Mouse (Mus musculus) forelimb bud, embryonic 11.5 days (tissue): ENCODE results near the gene Fsd1.
A peak's percentile ranks its signal among the peaks of the same experiment; 100 is the strongest.

Experiments used
- DNase-seq: peaks from one replicate; pipeline ENCODE4 v3.0.0-alpha.2; 2012; ENCODE audit warnings: low read depth, low spot score

Fsd1 gene

DNA sequence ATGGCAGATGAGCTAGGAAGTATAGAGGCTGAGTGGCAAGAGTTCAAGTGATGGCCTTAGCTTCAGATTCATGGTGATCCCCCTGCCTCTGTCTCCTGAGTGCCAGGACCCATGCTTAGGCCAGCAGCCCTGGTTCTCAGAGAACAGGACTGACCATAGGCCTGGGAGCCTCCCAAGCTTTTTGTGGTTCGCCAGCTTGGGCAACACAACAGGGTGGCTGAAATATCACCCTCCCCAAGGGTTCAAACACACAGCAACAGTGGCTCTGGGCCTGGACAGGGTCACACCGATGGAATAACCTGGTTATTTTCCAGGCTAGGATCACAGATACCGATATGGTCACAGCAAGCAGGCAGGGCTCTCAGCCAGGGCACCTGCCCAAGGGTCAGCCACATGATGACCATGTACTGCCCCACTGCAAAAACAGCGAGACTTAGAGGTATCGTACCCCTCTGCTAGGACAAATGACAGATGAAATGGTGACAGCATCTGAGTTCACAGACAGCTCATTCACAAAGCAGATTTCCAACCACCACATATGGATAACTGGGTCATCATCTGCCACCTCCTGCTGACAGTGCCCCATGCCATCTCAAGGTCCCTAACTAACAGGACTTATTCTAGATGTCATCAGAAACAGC lies 41.6 kb downstream of the Fsd1 start:
- no peak for DNase-seq

DNA sequence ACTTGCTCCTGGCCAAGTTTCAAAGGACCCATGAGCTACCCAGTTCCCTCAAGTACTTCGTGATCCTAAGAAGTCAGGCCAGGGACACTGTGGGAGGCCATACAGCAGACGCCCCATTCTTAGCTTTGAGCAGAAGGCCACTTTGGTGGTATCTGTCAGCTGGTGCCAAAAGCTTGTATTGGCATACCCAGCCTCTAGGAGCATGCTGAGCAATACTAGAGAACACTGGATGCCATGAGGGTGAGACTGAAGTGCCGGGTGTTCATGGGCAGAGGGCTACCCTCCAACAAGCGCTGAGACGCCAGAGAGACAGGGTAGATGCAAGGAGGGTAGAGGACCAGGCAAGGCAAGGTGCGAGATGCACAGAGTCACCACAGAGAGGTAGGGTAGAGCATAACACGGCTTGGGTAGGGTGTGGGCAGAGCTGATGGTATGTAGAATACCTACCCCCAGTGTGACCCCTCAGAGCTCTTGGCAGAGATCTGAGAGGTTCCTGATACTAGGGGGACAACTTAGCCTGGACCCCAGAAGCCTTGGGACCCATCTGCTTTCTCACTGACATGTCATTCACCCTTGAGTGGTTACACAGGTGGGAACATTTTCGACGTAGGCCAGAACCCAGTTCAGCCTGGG lies 44.0 kb downstream of the Fsd1 start:
- no peak for DNase-seq

DNA sequence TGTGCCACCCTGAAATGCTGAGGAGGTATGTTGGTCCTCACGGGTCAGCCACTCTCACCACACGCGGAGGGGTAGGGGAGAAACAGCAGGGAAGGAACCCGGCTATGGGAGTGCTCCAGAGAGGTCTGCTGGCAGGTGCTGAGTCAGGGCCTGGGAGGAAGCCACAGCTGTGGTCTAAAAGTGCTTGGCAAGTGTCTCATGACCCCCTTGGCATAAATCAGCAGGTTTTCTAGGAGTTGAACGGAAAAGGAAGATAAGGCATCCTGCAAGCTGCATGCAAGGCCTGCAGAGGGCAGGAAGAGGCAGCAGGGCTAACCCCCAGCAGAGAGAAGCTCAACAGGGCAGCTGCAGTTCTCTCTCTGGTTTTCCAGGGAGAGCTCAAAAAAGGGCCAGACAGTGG lies 44.6 kb downstream of the Fsd1 start:
- DNase-seq = no peak

DNA sequence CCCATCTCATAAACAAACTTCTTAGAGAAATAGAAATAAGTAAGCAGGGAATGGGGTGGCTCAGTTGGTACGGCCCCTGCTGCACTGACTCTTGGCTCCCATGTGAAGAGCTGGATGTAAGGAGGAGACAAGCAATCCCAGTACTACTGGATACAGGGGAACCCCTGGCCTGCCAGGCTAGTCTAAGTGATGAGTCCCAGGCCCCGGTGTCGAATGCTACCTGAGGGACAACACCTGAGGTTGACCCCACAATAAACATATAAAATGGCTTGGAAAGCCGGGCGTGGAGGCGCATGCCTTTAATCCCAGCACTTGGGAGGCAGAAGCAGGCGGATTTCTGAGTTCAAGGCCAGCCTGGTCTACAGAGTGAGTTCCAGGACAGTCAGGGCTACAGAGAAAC lies 45.1 kb downstream of the Fsd1 start:
- no peak for DNase-seq

DNA sequence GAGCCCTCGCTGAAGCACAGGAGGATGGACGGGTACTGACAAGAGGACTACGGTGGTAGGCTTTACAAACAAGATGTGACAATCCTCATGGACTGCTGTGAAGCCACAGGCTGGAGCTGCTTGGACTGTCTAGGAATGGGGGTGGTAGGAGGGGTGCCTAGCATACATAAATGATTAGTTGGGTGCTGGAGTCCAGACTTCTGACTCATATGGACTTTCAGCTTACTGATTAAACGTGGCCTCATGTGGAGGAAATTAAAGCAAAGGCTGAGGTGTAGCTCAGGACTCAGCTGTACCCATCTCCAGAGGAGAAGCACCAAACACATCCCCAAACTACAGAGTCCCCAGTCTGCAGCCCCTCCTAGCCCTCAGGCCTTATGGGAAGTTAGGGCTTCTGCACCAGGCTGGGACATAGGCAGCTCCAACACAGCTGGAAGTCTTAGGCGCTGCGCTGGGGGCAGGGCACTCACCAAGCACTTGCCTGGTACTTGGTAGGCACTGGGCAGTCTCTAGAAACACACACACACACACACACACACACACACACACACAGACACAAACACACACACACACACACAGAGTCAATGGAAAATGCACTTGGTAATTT lies 45.9 kb downstream of the Fsd1 start:
- no peak for DNase-seq

DNA sequence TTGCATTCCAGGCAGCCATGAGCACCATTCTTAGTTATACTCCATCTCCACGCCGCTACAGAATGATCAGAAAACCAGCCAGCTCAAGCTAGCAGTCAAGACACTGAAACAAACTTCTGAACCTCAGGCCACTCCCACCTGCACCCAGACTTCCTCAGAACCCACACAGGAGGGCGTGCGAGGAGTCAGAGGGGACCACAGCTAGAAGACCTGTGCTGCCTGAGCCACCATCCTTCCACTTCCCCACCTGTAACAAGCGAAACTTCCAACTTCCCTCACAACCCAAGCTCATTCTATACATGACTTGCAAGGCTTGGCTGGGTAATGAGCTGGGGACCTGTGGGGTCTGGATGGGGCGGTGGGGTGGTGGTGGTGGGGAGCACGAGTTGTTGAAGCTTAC lies 46.5 kb downstream of the Fsd1 start:
- no peak for DNase-seq

DNA sequence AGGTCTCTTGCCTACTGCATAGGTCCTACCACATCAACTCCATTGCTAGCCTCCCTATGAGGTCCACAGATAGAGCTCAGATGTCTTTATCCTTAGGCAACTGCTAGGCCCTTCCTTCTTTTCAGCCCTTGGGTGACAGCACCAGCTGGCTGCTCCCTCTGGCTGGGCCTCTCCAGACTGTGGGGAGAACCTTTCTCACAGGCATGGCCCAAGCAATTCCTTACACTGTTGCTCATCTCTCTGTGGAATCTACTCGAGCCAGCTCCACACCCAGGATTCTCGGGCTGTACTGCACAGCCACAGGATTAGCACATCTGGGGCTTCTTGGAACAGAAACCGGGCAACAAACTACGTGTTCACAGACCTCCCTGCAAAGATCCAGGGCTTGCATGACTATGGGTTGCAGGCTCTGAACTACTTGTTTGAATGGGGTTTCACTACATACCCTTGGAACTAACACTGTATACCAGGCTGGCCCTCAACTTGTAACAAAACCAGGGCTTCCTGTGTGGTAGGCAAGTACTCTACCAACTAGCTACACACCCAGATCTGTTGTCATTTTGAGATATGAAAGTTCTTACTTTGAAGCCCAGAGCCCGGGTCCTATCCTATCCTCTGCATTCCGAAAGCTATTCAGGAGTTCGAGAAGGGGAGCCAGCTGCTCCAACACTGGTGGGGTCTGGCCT lies 47.9 kb downstream of the Fsd1 start:
- DNase-seq = no peak

DNA sequence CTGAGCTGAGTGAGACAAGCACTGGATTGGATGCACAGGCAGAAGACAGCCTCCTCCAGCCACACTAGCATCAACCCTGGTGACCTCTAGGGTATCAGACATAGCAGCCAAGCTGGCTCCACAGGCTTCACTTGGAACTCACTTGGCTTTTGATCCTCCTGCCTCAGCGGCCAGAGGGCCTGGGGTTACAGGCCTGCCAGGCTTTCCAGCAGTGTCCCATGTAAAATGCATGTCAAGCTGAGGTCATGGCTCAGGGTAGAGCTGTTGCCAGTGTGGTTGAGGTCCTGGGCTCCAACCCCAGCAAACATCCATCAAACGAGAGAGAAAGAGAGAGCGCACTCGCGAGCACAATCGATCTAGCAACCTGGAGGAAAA lies 48.4 kb downstream of the Fsd1 start:
- DNase-seq = no peak

DNA sequence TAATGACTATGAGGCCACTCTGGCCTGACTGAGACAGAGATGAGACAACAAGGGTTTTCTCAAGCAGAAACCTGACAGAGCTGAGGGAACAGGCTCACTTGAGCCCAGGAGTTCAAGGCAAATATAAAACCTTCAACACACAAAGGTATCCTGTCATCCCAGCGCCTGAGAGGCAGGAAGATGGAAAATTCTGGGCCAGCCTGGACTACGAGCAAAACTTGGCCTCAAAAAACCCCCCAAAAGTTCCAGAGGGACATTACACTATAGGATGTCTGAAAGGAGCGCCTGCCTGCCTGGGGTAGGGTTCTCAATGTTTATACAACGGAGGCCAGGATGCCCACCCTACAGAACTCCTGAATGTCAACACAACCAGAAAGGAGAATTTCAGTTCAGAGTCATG lies 48.9 kb downstream of the Fsd1 start:
- DNase-seq = no peak

DNA sequence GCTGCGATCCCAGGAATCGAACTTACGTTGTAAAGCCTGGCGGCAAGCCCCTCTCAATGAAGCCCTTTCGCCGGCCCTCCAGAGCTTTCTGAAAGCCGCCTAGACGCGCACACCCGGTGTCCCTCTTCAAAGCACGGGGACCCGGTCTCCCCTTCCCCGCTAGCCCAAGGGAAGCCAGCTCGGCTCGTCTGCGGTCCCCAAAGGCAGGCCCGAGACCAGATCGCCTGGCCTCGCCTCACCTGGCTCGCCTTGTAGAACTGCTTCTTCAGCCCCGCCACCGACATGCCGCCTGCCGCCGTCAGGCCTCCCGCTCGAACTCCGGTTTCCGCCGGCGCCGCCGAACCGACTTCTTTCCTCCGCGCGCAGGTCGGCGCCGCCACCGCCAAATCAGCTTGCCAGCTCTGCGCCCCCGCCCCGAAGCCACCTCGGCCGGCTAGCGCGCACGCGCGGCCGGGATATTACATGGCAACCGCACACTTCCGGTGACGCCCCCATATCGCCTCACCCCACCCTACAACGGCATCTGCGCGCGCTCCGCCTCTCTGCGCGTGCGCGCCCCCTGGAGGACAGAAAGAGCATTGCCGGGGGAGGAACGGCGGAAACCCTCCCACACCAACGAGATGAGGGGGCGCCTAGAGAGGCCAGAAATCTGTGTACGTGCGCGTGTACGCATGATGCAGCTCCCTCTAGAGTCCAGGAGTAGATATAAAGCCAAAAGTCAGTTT lies 50.0 kb downstream of the Fsd1 start, which contains the start of gene Sh3gl1:
TSS of gene Sh3gl1 (minus strand) at position 460 of the 725 bp plus-strand sequence.
- peak; percentile 99 for DNase-seq

DNA sequence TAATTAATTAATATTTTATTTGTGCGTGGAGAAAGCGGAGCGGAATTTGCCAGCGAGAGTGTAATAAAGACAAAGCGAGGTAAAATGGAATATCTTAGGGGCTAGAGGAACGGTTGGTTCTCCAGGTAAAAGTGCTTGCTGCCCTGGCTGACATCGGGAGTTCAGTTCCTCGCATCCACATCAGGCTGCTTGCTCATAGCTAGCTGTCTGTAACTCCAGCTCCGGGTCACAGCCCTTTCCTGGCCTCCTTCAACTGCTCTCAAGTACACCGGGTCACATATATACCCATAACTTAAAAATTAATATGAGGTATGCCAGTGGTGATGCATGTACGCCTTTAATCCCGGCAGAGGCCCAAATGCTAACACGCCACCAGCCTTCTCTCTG lies 50.6 kb downstream of the Fsd1 start:
- DNase-seq = no peak

DNA sequence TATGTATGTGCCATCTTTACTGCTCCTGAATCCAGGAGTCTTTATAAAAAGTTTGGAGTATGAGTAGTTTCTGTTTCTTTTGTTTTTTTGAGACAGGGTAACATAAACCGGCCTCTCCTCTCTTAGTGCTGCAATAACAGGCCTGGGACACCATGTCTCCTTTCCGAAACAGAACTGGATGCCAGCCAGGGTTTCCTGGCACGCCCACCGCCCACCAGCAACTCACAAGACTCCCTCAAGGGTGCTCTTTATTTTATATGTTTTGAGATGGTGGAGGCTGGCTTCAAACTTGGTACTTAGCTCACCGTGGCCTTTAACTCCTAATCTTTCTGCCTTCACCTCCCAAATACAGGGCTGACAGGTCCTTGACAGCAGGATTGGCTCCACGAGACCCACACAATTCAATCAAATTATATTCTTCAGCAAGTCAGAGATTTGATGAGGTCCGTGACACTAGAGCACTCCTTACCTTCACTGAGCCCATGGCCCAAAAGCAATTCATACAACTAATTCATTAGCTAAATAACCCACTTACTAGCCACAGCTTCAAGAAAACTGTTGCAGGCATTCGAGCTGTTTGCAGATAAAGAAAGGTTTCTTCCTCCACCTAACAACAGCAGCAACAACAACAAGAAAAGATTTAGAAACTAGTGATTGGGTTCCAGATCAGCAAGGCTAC lies 52.4 kb downstream of the Fsd1 start:
- DNase-seq = no peak

DNA sequence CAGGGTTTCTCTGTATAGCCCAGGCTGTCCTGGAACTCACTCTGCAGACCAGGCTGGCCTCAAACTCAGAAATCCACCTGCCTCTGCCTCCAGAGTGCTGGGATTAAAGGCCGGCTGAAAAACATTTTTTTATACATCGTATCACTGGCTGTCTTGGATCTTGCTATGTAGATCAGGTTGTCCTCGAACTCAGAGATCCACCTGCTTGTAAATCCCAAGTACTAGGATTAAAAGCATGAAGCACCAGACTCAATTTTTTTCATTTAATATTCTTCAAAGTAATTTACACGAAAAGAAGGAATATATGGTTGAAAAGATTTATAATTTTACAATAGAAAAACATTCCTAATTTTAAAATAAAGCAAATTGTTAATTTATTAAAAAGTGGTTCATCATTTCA lies 53.0 kb downstream of the Fsd1 start:
- no peak for DNase-seq

DNA sequence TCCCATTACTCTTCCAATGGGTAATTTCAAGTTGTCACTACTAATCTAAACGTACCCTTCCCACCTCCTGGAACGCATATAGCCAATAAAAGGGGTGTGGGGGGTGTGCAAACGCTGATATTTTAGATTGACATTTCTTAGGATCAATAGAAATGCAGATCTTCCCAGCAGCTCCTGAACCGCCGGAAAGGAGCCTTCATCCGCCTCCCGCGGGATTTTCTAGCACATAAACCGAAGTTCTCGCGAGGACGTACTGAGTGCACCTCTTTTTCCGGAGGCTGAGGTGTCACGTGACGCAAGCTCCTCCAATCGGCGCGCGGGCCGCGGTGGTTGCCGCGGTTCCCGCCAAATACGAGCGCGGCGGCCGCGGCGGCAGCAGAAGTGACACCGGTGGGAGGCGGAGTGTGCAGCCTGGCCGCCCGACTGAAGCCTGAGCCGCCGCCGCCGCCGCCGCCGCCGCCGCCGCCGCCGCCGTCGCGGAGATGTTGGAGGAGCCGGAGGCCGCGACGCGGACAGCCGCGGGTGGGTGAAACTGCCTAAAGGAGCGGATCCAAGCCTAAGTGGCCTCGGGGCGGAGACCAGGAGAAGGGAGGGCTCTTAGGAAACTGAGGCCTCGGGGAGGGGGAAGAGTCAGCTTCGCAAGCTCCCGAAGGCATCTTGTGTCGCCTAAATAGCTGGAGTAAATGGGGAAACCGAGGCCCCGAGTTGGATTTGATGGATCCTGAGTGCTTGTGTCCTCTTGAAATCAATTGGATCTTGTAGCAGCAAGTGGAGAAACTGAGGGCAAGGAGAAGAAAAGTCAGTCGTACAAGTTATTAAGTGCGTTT lies 53.9 kb downstream of the Fsd1 start, which contains the start of gene Chaf1a:
TSS of gene Chaf1a (plus strand) at position 410 of the 827 bp plus-strand sequence.
- peak; percentile 99 for DNase-seq

DNA sequence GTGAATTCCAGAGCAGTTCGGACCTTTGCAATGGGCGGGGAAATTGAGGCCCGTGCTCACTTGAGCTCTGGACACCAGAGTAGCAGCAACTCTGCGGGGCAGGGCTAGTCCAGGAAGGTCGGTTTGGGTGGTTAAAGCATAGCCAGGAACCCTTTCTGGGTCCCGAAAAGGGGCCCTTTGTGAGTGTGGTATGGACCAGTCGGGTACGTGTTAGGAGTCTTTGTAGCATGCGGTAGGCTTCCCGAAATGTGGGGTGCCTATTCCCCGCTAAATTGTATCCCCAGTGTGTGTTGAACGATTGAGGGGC lies 54.5 kb downstream of the Fsd1 start:
- DNase-seq = no peak
